Comparison of ENCODE assay signal across 32 mouse cellular contexts in the genomic region with DNA sequence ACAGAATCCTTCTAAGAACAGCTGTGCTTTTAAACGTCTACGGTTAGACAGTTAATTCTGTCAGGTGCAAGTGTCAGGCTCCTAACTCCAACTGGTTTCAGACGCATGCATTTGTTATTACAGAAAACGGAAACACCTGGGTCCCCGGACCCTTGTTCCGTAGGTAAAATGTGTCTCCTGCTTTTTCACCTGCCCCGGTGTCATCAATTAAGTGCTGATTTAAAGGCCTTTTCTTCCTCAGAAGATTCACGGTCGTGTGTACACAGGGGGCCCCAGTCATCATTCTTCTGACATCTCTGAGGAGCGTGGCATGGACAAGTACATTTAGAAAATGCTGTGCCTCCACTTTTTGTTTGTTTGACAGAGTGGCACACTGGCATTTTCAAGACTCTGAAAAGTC.
"Had no signal": no experiment of that assay in that cellular context is flagged by ENCODE, and none has a peak within 500 bp of the region (broad histone marks: within the 10 kb centered on the region; RNA-seq: fewer than 3 reads in every experiment).

No protein-coding gene starts in this region.

- ATAC-seq: liver, embryonic 12.5 days; liver, postnatal 0 days; lung, postnatal 0 days; midbrain, embryonic 13.5 days; midbrain, embryonic 15.5 days; midbrain, embryonic 16.5 days had no signal

- H3K4me1 ChIP-seq: liver, embryonic 12.5 days; liver, embryonic 13.5 days; liver, embryonic 15.5 days; lung, embryonic 15.5 days; megakaryocyte, embryonic 14.5 days had no signal

- H3K27me3 ChIP-seq: limb, embryonic 12.5 days; limb, embryonic 13.5 days; limb, embryonic 15.5 days; liver, embryonic 12.5 days; liver, embryonic 13.5 days; liver, embryonic 15.5 days; lung, embryonic 15.5 days; midbrain, embryonic 13.5 days; midbrain, embryonic 15.5 days; neural tube, embryonic 12.5 days had no signal

- H3K9me3 ChIP-seq: limb, embryonic 10.5 days; limb, embryonic 12.5 days; limb, embryonic 13.5 days; limb, embryonic 15.5 days; liver, embryonic 12.5 days; liver, embryonic 13.5 days; liver, embryonic 15.5 days; lung, embryonic 15.5 days; megakaryocyte, embryonic 14.5 days; midbrain, embryonic 10.5 days; midbrain, embryonic 12.5 days; midbrain, embryonic 13.5 days; midbrain, embryonic 15.5 days; neural tube, embryonic 12.5 days had no signal

- H3K36me3 ChIP-seq: limb, embryonic 10.5 days; limb, embryonic 12.5 days; limb, embryonic 13.5 days; limb, embryonic 15.5 days; liver, embryonic 12.5 days; liver, embryonic 13.5 days; liver, embryonic 15.5 days; lung, embryonic 15.5 days; midbrain, embryonic 10.5 days; midbrain, embryonic 12.5 days; midbrain, embryonic 13.5 days; midbrain, embryonic 15.5 days; neural tube, embryonic 12.5 days had no signal

- H3K9ac ChIP-seq: limb, embryonic 12.5 days; limb, embryonic 13.5 days; limb, embryonic 15.5 days; liver, embryonic 12.5 days; liver, embryonic 13.5 days; liver, embryonic 14.5 days; liver, embryonic 15.5 days; liver, postnatal 0 days; lung, embryonic 14.5 days; lung, embryonic 15.5 days; midbrain, embryonic 12.5 days; midbrain, embryonic 13.5 days; midbrain, embryonic 15.5 days; neural tube, embryonic 12.5 days had no signal

- DNase-seq: left cerebral cortex, postnatal 4 days; liver; liver, embryonic 13.5 days; liver, postnatal 0 days; lung, adult 18-20 months; lung, adult 2 months; lung, embryonic 14.5 days; lung, postnatal 10 days; lung, postnatal 14 days; lung, postnatal 36 days; lung, postnatal 4 days; midbrain, embryonic 14.5 days had no signal

- H3K27ac ChIP-seq: limb, embryonic 10.5 days; limb, embryonic 12.5 days; limb, embryonic 13.5 days; limb, embryonic 15.5 days; liver, embryonic 12.5 days; liver, embryonic 13.5 days; liver, embryonic 14.5 days; liver, embryonic 15.5 days; lung, embryonic 15.5 days; macrophage; midbrain, embryonic 10.5 days; midbrain, embryonic 12.5 days; midbrain, embryonic 13.5 days; midbrain, embryonic 15.5 days; neural tube, embryonic 12.5 days had no signal

- H3K4me2 ChIP-seq: limb, embryonic 12.5 days; limb, embryonic 13.5 days; limb, embryonic 15.5 days; liver, embryonic 11.5 days; liver, embryonic 12.5 days; liver, embryonic 13.5 days; liver, embryonic 15.5 days; lung, embryonic 14.5 days; lung, embryonic 15.5 days; midbrain, embryonic 11.5 days; midbrain, embryonic 12.5 days; midbrain, embryonic 13.5 days; midbrain, embryonic 15.5 days; neural tube, embryonic 12.5 days had no signal

- H3K4me3 ChIP-seq: limb, embryonic 10.5 days; limb, embryonic 12.5 days; limb, embryonic 13.5 days; limb, embryonic 15.5 days; liver, embryonic 12.5 days; liver, embryonic 13.5 days; liver, embryonic 15.5 days; lung, embryonic 15.5 days; megakaryocyte, embryonic 14.5 days; midbrain, embryonic 10.5 days; midbrain, embryonic 12.5 days; midbrain, embryonic 13.5 days; midbrain, embryonic 15.5 days; myocyte; neural tube, embryonic 12.5 days had no signal
